Mouse (Mus musculus) lung, postnatal 0 days (tissue): ENCODE data around the gene Ffar4.

Experiments
- CTCF ChIP-seq: IDR thresholded peaks from 2 replicates; pipeline ENCODE4 v1.5.1; 2016; ENCODE audit warnings: antibody characterized with exemption, mild to moderate bottlenecking
- EP300 ChIP-seq: IDR thresholded peaks from 2 replicates; pipeline ENCODE4 v1.6.1; 2016; ENCODE audit warnings: antibody characterized with exemption, mild to moderate bottlenecking, control low read depth

- TF ChIP-seq CTCF = peak; percentile 81
- TF ChIP-seq EP300 = peak; percentile 24; the same call in 1 of the 2 replicates
Measured at GRCm38 (mm10) chr19:38053227-38054041, 43.4 kb upstream of the Ffar4 start.
